Comparison of ENCODE assay signal across 13 mouse cellular contexts in the genomic region with DNA sequence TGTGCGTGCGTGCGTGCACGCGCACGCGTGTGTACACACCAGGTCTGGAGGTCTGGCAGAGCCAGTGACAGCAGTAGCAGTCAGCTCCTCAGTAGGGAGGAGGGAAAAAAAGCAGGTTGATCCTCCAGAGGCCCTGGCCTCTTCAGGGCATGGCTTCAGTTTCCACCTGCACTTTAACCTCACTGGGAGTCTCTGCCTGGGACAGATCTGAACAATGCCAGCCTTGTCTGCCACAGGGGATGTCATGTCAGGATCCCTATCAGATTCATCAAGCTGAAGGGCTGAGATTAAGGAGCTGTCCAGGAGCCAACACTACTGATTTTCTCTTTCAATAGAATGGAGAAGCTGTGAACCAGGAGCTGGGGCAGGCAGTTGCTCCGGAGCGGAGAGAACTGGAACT. TPM values are rescaled to one million over a fixed set of nuclear protein-coding genes. Genes with fewer than 3 reads are reported as not detected.
"Had no signal": no experiment of that assay in that cellular context is flagged by ENCODE, and none has a peak within 500 bp of the region (broad histone marks: within the 10 kb centered on the region; RNA-seq: fewer than 3 reads in every experiment).

No protein-coding gene starts in this region.

- ATAC-seq: liver, postnatal 0 days; midbrain, embryonic 13.5 days had no signal

- H3K4me2 ChIP-seq: limb, embryonic 12.5 days; liver, embryonic 13.5 days; midbrain, embryonic 13.5 days had no signal

- H3K4me1 ChIP-seq: midbrain, embryonic 13.5 days had no signal

- H3K27ac ChIP-seq: kidney, postnatal 0 days; limb, embryonic 12.5 days; liver, embryonic 13.5 days; midbrain, embryonic 13.5 days had no signal

- H3K36me3 ChIP-seq: limb, embryonic 12.5 days; liver, embryonic 13.5 days; midbrain, embryonic 13.5 days had no signal

- H3K4me3 ChIP-seq: limb, embryonic 12.5 days; liver, embryonic 13.5 days; midbrain, embryonic 13.5 days had no signal

- H3K9me3 ChIP-seq: limb, embryonic 12.5 days; liver, embryonic 13.5 days; midbrain, embryonic 13.5 days had no signal

- H3K27me3 ChIP-seq: midbrain, embryonic 13.5 days had no signal

- DNase-seq: kidney, adult 8-10 months; kidney, postnatal 36 days; layer of hippocampus, adult 9-11 months; layer of hippocampus, postnatal 36 days; liver; liver, embryonic 13.5 days; liver, postnatal 0 days; right cerebral cortex, postnatal 14 days; thymus, adult 18-20 months; thymus, postnatal 14 days had no signal

- H3K9ac ChIP-seq: limb, embryonic 12.5 days; liver, embryonic 13.5 days; liver, postnatal 0 days; midbrain, embryonic 13.5 days had no signal

RNA-seq across cellular contexts. Expression of gene Entpd3, which starts 11.2 kb away (rescaled TPM):
- polyA plus RNA-seq: liver, postnatal 0 days had no signal
